In genomic region chr11:51796272-51796671, GRCm38 (mm10) we compare ENCODE assay signal across 13 mouse cellular contexts. TPM values are rescaled to one million over a fixed set of nuclear protein-coding genes. Genes with fewer than 3 reads are reported as not detected.
DNase-seq lines count a peak whose midpoint lies in the region; ATAC-seq and TF ChIP-seq lines count a peak whose summit lies in the region.
"Had no signal": no experiment of that assay in that cellular context is flagged by ENCODE, and none has a peak within 500 bp of the region (broad histone marks: within the 10 kb centered on the region; RNA-seq: fewer than 3 reads in every experiment).

No protein-coding gene starts in this region.

- no peak for TF ChIP-seq CTCF in C2C12 (IDR thresholded peaks at IDR 0.05; ENCODE audit: control insufficient read depth, insufficient read depth, insufficient read length)
- TF ChIP-seq CTCF in brain, embryonic 14.5 days (IDR thresholded peaks at IDR 0.05; ENCODE audit: borderline replicate concordance, extremely low read depth, insufficient read depth, insufficient read length) = no peak

- H3K79me2 ChIP-seq in C2C12 (ENCODE audit: control insufficient read depth, insufficient read depth) = no peaks in the 10 kb centered on the region

- no peak for TF ChIP-seq POLR2A in brain, embryonic 14.5 days (IDR thresholded peaks at IDR 0.05; ENCODE audit: borderline replicate concordance, extremely low read depth, insufficient read depth, insufficient read length, poor library complexity, severe bottlenecking)

- H3K4me2 ChIP-seq in midbrain, embryonic 14.5 days (ENCODE audit: low read length) = no peak overlapping the region
- H3K4me2 ChIP-seq: liver, embryonic 13.5 days had no signal

- no peak overlapping the region for H3ac ChIP-seq in C2C12 (ENCODE audit: control insufficient read depth, insufficient read length, low read depth)

- no peaks in the 10 kb centered on the region for H3K9me3 ChIP-seq in forebrain, embryonic 10.5 days
- no peaks in the 10 kb centered on the region for H3K9me3 ChIP-seq in midbrain, embryonic 14.5 days (ENCODE audit: control insufficient read depth, low read length)
- H3K9me3 ChIP-seq: liver, embryonic 13.5 days had no signal

- peak; percentile 37 to 41 for DNase-seq in heart, postnatal 10 days
- DNase-seq in heart, adult 8-10 months (ENCODE audit: low spot score) = no peak
- peak; percentile 68 for DNase-seq in 416B (ENCODE audit: low read depth)
- peak; percentile 7 for DNase-seq in brain, embryonic 14.5 days (ENCODE audit: low read depth)
- no peak for DNase-seq in forebrain, embryonic 10.5 days (ENCODE audit: extremely low spot score, low spot score)
- DNase-seq in midbrain, embryonic 14.5 days = no peak
- DNase-seq: kidney, adult 9 months; liver, embryonic 13.5 days; right cerebral cortex, postnatal 14 days; thymus, postnatal 4 days had no signal

- ATAC-seq in midbrain, embryonic 14.5 days (ENCODE audit: low FRiP score, low TSS enrichment) = no peak

- 89% methylated on average over 4 of the region's 4 CpGs for WGBS in forebrain, embryonic 10.5 days
- 93% methylated on average over 4 of the region's 4 CpGs for WGBS in midbrain, embryonic 14.5 days

- intact Hi-C loops in heart, postnatal 10 days (cut with DNase I) = no loop called here

- H3K9ac ChIP-seq in midbrain, embryonic 14.5 days (replicated peaks; ENCODE audit: low read length) = no peak overlapping the region
- H3K9ac ChIP-seq: liver, embryonic 13.5 days had no signal

- H3K79me3 ChIP-seq in C2C12 (ENCODE audit: low read depth) = no peaks in the 10 kb centered on the region

- H3K27me3 ChIP-seq in C2C12 (ENCODE audit: control insufficient read depth, insufficient read depth, insufficient read length) = no peaks in the 10 kb centered on the region
- H3K27me3 ChIP-seq in forebrain, embryonic 10.5 days (ENCODE audit: poor library complexity, severe bottlenecking) = no peaks in the 10 kb centered on the region
- no peaks in the 10 kb centered on the region for H3K27me3 ChIP-seq in midbrain, embryonic 14.5 days (ENCODE audit: control insufficient read depth, insufficient read depth, low read length)
- H3K27me3 ChIP-seq: liver, embryonic 13.5 days had no signal

- H3K4me1 ChIP-seq in forebrain, embryonic 10.5 days = peaks cover 6% of the 10 kb centered on the region; the same call in 1 of the 2 replicates
- H3K4me1 ChIP-seq in midbrain, embryonic 14.5 days (ENCODE audit: control insufficient read depth, insufficient read depth, low read length) = no peaks in the 10 kb centered on the region

- no peak overlapping the region for H3K4me3 ChIP-seq in C2C12 (ENCODE audit: insufficient read depth, poor library complexity, severe bottlenecking)
- H3K4me3 ChIP-seq in forebrain, embryonic 10.5 days = no peak overlapping the region
- H3K4me3 ChIP-seq in midbrain, embryonic 14.5 days (replicated peaks; ENCODE audit: low read depth, low read length) = no peak overlapping the region
- H3K4me3 ChIP-seq: erythroblast, embryonic 14.5 days; layer of hippocampus, adult 2 months; liver, embryonic 13.5 days had no signal

- peaks cover 17% of the 10 kb centered on the region for H3K36me3 ChIP-seq in C2C12 (ENCODE audit: control insufficient read depth, insufficient read depth)
- H3K36me3 ChIP-seq in forebrain, embryonic 10.5 days (replicated peaks) = peaks cover 17% of the 10 kb centered on the region
- peaks cover 14% of the 10 kb centered on the region for H3K36me3 ChIP-seq in midbrain, embryonic 14.5 days (ENCODE audit: control insufficient read depth, insufficient read depth, low read length)

- H3K27ac ChIP-seq in forebrain, embryonic 10.5 days = no peak overlapping the region
- H3K27ac ChIP-seq in midbrain, embryonic 14.5 days (replicated peaks; ENCODE audit: low read depth, low read length) = no peak overlapping the region
- H3K27ac ChIP-seq: layer of hippocampus, adult 2 months; liver, embryonic 13.5 days had no signal

TF ChIP-seq in C2C12, 6 proteins besides CTCF, POLR2A, EP300 and RAD21:
- TF ChIP-seq FOSL1 (IDR thresholded peaks at IDR 0.05; ENCODE audit: insufficient read depth, low read length, poor library complexity, severe bottlenecking) (no peak), MYOD1 (IDR thresholded peaks at IDR 0.05; ENCODE audit: control insufficient read depth, insufficient read length, low read depth) (no peak), USF1 (IDR thresholded peaks at IDR 0.05; ENCODE audit: low read depth) (no peak), MAX (IDR thresholded peaks at IDR 0.05) (peak; percentile 80)
TF ChIP-seq in C2C12: peak in this region for 1.

RNA-seq across cellular contexts. Expression of gene Sar1b, which starts 32.8 kb away (rescaled TPM):
- 10 to 100 TPM; 94.0 to 96.2 TPM for total RNA-seq in heart, postnatal 10 days (2021)
- 100 to 1,000 TPM; 149 to 178 (median 154) TPM for total RNA-seq in heart, adult 8-10 months (2022)
- 50.4 TPM for polyA plus RNA-seq in C2C12 (2012; fragmentation: generic; extraction: Trizol)
- 91.1 and 97.9 TPM in 2 replicates for polyA plus RNA-seq in brain, embryonic 14.5 days (2012; rRNA removed)
- polyA plus RNA-seq in forebrain, embryonic 10.5 days (2016; fragmentation: Nextera tagmentation; extraction: Ambion mirVana) = 112 and 114 TPM in 2 replicates
- polyA plus RNA-seq in midbrain, embryonic 14.5 days (2014; fragmentation: Nextera tagmentation; extraction: Ambion mirVana) = 188 and 211 TPM in 2 replicates

RNA-seq across cellular contexts. Expression of gene Sec24a, which starts 32.8 kb away (rescaled TPM):
- 10 to 100 TPM; 22.4 to 22.8 TPM for total RNA-seq in heart, postnatal 10 days (2021)
- total RNA-seq in heart, adult 8-10 months (2022) = 10 to 100 TPM; 15.0 to 16.9 (median 16.2) TPM
- polyA plus RNA-seq in C2C12 (2012; fragmentation: generic; extraction: Trizol) = 6.2 TPM
- polyA plus RNA-seq in brain, embryonic 14.5 days (2012; rRNA removed) = 8.3 and 13.9 TPM in 2 replicates
- polyA plus RNA-seq in forebrain, embryonic 10.5 days (2016; fragmentation: Nextera tagmentation; extraction: Ambion mirVana) = 12.8 and 14.0 TPM in 2 replicates
- polyA plus RNA-seq in midbrain, embryonic 14.5 days (2014; fragmentation: Nextera tagmentation; extraction: Ambion mirVana) = 15.0 and 16.9 TPM in 2 replicates

Comparison
In these comparisons a context has a peak if more than half of its experiments do, and no peak if none do; other contexts are left out.
1. DNase-seq: peak in heart, postnatal 10 days (2 of 2), 416B (single experiment) and brain, embryonic 14.5 days (single experiment); none in heart, adult 8-10 months (single experiment), forebrain, embryonic 10.5 days (single experiment) and midbrain, embryonic 14.5 days (single experiment).